Mouse (Mus musculus): ENCODE measurements around the gene Sgce.

- TF ChIP-seq CTCF (IDR thresholded peaks at IDR 0.05; ENCODE audit: control insufficient read depth, insufficient read depth, low read length) (no peak), POLR2A (IDR thresholded peaks at IDR 0.05; ENCODE audit: borderline replicate concordance, control insufficient read depth, low read depth, low read length) (no peak)
Measured at GRCm38 (mm10) chr6:4677356-4677761, 69.6 kb downstream of the Sgce start.
